Mouse (Mus musculus) kidney, adult 18-20 months (tissue): ENCODE results near the gene Itga2.
A peak's percentile ranks its signal among the peaks of the same experiment; 100 is the strongest.

Experiments used
- DNase-seq: peaks from one replicate; pipeline ENCODE4 v3.0.0; 2021

The Itga2 gene

GRCm38 (mm10) chr13:114931775-114932294 is at the start of gene Itga2:
Gene Itga2 (minus strand): TSS chr13:114932100.
- DNase-seq = peak; percentile 66

DNA sequence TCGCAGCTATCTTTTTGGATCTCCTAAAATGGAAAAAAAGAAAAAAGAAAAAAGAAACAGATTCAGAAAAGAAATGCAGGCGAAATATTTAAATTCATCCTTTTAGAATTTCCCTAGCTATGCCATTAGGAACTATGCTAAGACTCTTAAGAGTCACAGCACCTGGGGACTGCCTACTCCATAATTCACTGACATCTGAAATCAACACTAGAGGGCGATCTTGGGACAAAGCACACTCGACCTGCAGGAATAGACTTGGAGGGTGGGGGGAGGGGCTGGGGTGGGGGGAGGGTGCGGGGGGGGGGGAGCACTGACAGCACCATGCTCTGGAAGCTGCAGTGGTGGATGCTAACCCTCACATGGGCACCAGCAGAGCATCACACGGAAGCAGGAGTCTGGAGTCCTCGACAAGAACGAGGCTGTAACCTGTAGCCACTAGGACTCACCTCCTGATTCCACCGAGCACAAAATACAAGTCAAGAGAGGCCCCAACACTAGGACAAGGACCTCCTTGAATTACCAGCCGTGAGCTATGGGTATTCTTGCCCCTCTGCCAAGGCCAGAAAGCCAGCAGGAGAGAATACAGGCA is 49.0 kb upstream of the Itga2 start:
- DNase-seq = no peak

GRCm38 (mm10) chr13:114974484-114975042 is 42.7 kb upstream of the Itga2 start:
- DNase-seq = no peak

DNA sequence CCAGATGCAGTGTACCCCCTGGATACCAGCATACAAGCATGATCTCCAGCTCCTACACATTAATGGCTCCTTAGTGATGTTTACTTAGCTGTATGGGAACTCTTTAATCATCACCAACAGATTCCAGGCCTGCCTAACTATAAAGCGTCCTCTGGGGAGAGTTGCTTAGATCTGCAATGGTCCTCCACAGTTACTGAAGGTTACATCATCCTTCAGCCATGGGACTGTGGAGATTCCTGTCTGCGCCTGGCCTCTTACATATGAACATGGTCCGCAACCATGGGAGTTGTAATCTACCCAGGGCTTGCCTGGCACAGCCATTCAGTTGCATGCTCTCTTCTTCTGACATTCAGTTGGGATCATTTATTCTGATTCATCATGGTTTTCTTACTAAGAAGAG is 40.0 kb upstream of the Itga2 start:
- DNase-seq = no peak

- peak; percentile 76 for DNase-seq
These were observed 32.3 kb upstream of the Itga2 start for GRCm38 (mm10) chr13:114964233-114964632.

- no peak for DNase-seq
These were observed 22.6 kb upstream of the Itga2 start for GRCm38 (mm10) chr13:114954516-114954915.

- no peak for DNase-seq
These were observed 1.6 kb upstream of the Itga2 start for GRCm38 (mm10) chr13:114933541-114933940.

GRCm38 (mm10) chr13:114930996-114931649 is 777 bp downstream of the Itga2 start:
- DNase-seq = no peak

DNA sequence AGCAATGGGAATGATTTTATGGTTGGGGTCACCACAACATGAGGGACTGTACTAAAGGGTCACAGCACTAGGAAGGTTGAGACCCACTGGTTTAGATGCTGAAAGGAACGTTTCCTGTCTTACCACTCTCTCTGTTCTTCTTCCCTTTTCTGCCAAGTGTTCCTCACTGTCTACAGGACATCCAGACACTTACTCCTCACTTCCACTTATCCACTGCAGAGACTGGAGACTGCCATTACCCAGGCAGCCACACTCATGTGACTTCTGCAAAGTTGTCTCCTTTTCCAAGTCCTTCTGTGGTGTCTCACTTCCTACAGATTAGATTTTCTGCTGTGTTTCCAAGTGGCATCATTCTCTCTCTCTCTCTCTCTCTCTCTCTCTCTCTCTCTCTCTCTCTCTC is 7.1 kb downstream of the Itga2 start:
- DNase-seq = no peak

- peak; percentile 32 for DNase-seq
These were observed 8.6 kb downstream of the Itga2 start for GRCm38 (mm10) chr13:114923331-114923730.

DNA sequence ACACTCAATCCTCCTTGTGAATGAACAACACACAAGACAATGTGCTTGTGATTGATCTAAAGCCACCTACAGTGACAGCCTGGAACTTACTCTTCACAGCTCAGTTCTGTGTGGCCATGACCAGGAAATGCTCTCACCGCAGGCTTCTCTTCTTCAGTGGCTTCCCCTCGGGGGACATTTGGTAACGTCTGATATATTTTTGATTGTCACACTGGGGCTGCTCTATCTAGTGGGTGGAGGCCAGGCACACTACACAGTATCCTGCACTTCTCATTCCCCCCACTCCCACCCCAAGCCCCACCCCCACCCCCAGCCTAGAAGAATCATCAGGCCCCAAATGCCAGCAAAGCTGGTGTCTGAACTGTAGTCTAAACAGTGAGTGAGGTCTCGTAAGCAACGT is 16.1 kb downstream of the Itga2 start:
- no peak for DNase-seq

DNA sequence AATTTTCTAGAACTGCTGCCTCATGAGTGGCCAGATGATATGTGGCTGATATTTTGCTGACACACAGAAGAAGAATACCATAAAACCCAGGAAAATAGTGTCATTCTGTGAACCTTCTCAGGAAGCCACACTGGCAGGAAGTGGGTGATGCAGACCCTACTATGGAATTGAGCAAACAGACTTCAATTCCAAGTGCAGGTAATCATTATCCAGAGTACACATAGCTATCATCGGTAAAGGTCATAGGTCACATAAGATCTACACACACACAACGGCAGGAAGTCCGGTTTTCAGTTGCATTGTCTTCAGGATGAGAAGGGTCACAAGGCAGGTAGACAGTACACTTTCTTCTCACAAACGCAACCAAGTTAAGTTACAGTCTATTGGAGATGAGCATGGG is 16.9 kb downstream of the Itga2 start:
- DNase-seq = no peak

DNA sequence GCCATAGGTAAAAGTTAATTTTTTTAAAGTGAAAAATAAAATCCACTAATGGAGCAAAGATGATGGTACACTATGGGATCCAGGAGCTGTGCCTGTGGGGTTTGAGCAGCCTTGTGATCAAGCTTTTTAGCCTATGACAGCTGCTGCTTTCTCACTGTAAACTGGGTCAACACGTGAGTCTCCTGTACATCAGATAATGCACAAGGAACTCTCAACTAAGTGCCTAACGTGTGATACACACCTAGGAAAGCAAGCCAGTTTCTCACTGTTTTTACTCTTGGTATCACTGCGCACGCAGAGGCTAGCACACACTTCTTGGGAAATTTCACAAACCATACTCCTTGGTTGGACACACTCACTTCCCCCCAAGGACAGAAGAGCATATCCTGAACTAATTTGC is 17.3 kb downstream of the Itga2 start:
- DNase-seq = no peak

- DNase-seq = no peak
These were observed 21.3 kb downstream of the Itga2 start for GRCm38 (mm10) chr13:114910629-114911028.

DNA sequence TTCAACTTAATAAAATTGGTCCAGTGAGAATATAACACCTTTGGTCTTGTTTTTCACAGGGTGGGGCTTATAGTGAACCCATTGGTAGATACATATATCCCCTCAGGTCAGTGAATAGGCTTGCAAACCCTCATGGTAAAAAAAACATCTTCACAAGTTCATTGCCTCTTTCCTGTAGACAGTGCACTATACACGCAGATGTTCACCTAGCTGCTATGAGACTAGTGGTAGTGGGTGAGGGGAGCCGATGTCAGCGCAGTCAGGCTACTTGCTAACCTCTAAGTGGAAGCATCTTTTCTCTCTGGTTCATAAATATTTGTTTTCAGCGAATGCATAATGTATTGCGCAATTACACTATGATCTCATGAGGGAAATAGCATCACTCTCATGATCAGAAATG is 22.4 kb downstream of the Itga2 start:
- no peak for DNase-seq

DNA sequence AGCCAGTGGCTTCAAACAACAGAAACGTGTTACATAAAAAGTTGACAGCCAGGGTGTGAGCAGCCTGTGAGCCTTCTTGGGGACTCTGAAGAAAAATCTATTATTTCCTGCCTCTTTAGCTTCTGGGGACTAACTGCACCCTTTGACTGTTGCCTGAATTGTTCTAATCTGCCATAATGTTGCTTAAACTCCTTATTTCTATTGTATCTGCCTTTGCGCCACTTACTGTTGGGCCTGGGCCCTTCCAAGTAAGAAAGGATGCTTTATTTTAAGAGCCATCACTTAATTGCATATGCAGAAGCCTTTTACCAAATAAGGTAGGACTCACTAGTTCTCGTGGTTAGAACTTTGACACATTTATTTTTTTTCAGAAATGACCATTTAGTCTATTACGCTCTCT is 24.0 kb downstream of the Itga2 start:
- DNase-seq = no peak

DNA sequence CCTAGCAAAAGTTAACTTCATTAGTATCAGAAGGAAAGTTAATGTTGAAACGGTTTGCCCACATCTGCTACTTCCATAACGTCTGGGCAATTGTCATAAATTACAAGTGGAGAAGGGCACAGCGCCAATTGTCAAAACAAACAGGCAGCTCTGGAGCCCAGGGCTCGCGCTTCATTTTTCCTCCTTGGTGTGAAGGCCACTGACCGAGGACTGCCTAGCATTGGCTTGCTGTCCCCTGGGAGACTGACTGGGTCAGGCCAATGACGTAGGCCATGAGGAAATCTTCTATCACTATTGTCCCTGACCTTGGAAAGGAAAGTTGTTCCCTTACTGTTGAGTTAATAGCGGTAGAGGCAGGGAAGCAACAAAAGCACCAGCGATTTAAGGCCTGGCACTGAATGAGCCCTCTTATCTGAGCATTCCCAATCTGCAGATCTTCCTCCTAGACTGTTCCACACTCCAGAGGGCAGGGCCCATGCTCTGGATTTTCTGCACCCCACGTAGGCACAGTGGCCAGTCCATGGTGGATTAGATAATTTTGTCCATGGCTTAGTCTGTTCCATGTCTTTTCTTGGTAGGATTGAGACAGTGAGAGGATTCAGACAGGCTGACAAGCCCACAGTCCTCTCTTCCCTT is 35.0 kb downstream of the Itga2 start:
- peak; percentile 28 for DNase-seq

GRCm38 (mm10) chr13:114895896-114896295 is 36.0 kb downstream of the Itga2 start:
- DNase-seq = peak; percentile 9

DNA sequence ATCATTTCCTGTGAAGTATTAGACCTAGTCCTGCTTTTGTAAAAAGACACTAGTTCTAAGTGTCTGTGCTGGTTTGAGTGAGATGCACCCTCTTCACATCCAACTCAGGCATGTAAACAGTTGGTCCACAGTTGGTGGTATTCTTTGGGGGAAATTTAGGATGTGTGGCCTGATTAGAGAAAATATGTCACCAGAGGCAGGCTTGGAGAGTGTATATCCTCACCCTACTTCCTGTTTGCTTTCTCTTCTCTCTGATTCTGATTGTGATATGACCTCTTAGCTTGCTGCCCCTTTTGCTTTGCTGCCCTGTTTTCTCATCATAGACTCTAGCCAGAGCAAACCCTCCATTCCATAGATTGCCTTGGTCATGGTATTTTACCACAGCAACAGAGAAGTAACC is 37.2 kb downstream of the Itga2 start:
- DNase-seq = no peak

DNA sequence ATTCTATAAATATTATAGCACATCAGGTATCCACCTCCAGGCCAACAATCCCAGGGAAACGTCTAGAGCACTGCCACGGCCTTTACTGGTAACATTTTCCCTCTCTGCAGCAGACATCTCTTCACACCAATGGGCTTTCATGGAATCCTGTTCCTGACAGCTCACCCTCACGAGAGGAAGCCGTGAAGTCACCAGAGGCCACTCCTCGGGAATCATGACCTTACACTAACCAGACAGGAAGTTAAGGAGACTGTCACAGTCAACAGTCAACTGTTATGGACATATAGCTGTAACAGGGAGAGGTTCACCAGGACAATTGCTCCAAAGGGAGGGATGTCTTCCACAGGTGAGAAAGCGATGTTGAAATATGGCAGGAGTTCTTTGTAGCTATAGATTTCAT is 40.2 kb downstream of the Itga2 start:
- no peak for DNase-seq

DNA sequence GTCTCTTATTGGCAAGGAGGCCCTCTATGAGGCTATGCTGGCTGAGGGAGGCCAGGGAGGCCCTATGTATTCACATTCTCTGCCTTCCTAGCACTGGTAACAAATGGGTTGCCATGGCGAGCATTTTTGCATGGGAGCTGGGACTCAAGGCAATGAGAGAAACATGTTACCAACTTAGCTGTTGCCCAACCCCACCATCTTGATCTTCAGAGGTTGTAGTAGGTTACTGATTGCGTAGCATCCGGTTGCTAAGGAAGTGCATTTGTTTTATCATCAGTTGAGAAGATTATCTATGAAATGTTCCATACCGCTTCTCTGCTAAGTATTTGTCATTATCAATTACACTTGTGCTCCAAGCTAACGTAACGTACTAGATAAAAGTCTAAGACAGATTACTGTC is 44.2 kb downstream of the Itga2 start:
- DNase-seq = no peak

DNA sequence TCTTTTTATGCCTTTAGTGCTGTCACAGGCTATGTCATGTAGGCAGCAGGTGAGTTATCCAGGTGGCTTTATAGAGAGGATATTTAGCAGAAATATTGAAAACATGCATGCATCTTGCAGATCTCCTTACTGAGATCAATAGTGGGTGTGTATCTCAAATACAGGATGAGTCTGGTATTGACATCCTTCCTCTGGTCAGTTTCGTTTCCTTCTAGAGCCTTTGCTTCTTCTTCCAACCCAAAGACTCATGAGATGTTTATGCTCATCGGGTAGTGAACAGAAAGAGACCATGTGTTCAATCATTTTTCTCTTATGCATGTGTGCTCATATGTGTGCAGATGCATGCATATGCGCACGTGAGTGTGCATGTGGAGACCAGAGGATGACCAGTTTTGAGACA is 44.6 kb downstream of the Itga2 start:
- DNase-seq = no peak

GRCm38 (mm10) chr13:114885171-114885570 is 46.7 kb downstream of the Itga2 start:
- DNase-seq = peak; percentile 3

DNA sequence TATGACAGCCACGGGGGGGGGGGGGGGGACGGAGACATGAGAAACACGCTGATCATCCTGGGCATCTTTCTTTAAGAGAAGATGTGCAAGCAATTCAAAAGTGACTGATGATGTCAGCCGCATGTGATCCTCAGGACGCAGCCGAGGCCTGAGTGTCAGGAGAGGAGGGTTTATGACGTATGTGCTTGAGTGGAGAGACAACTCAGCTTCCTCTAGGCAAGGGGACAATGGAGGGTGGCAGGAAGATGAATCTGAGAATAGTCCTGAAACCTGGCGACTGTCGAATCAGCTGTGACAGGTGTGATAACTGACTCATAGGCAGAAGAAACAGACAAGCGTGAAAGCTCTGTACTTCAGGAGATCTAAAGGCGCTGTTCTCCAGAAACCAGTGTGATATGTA is 53.2 kb downstream of the Itga2 start:
- DNase-seq = no peak
